Mouse (Mus musculus) liver, adult 2 months (tissue): ENCODE results near the gene Ppp1r12a.

Source experiments
- CTCF ChIP-seq: fragments of 200-500 bp; IDR thresholded peaks from 2 replicates; pipeline ENCODE4 v1.5.1; 2011; ENCODE audit warnings: low read depth, low read length, control low read depth
- POLR2A ChIP-seq: fragments of 200-500 bp; IDR thresholded peaks from 2 replicates; pipeline ENCODE4 v1.6.1; 2011; ENCODE audit warnings: low read length, control low read depth; ENCODE audit not compliant: insufficient read depth; ENCODE audit errors: extremely low read depth

DNA sequence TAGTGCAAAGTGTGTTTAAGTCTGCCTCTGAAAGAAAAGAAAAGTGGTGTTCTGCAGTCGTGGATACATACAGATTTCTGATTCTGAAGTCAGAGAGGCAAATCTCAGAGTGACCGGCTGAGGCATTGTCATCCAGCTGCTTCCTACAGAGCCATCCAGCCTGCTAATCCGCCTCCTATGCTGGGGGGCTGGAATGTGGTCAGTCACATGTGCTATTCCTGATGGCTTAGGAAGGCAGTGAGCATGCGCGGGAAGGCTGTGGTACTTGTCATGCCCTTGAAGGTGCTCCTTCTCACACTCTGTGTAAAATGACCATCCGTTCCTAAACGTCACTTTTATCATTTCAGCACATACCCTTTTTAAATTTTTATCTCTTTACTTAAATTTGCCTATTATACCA, 109.2 kb downstream of the Ppp1r12a start:
- TF ChIP-seq POLR2A (no peak), CTCF (no peak)
